Mouse (Mus musculus): ENCODE measurements around the gene 9930022D16Rik. TPM values are rescaled to one million over a fixed set of nuclear protein-coding genes. Genes with fewer than 3 reads are reported as not detected.

The 9930022D16Rik gene
- not detected in 2 replicates for polyA plus RNA-seq (2016; fragmentation: Nextera tagmentation; extraction: Ambion mirVana)

DNA sequence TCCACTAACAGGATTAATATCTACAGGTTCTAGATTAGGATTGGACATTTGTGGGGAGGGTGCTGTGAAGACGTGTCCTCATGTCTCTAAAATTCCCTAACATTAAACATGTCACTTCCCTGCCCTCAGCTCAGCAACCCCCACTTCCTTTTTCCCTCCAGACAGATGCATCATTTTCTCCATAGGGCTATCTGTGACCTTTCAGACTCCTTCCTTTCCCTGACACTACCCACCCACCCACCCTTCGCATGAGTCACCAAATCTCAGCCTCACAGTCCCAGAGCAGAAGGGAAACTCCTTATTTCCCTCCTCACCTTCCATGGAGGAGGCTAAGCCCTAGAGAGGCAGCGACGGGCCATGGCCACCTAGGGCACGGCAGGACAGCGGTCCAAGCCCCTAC is at the start of gene 9930022D16Rik:
Gene 9930022D16Rik (plus strand): TSS at position 301 of the 400 bp plus-strand sequence.
- WGBS (ENCODE audit: insufficient replicate concordance): 68% methylated on average over 6 of the region's 6 CpGs
- Histone ChIP-seq H3K36me3 (no peaks in the 10 kb centered on the region), H3K9me3 (replicated peaks) (no peaks in the 10 kb centered on the region), H3K4me1 (no peaks in the 10 kb centered on the region), H3K27ac (no peak within 1 kb of the TSS), H3K4me2 (no peak within 1 kb of the TSS), H3K4me3 (no peak within 1 kb of the TSS), H3K27me3 (replicated peaks) (0 out of 2 replicates have a peak, but pooled peaks cover 4% of the 10 kb centered on the region), H3K9ac (no peak within 1 kb of the TSS)
- ATAC-seq: no peak

DNA sequence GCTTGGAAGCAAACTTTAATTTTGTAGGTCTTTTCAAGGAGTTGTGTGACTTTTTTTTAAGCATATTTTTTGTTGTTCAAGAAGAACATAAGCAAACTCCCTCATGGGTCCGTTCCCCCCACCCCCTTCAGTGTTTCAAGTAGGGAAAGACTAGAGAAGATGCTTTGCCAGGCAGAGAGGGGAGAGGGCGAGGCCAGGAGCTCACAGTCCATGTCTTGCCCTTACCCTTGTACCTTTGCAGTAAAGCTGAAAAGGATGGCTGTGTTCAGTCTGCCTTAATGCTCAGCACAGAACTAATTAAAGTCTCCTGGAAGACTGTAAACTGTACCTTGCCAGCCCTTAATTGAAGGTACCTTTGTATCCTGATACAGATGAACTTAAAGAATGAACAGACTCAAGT is 49.4 kb upstream of the 9930022D16Rik start:
- H3K4me3 ChIP-seq: peak overlapping the region; percentile 85
- H3K27ac ChIP-seq: 0 out of 2 replicates have a peak overlapping the region, but pooled peaks have one; percentile 20
- no peaks in the 10 kb centered on the region for H3K27me3 ChIP-seq (replicated peaks)
- ATAC-seq: no peak
- WGBS (ENCODE audit: insufficient replicate concordance): 67% methylated on average over 2 of the region's 2 CpGs
- peak overlapping the region; percentile 91 for H3K9ac ChIP-seq
- peaks cover 42% of the 10 kb centered on the region for H3K36me3 ChIP-seq
- H3K9me3 ChIP-seq (replicated peaks): no peaks in the 10 kb centered on the region
- H3K4me1 ChIP-seq: peaks cover 75% of the 10 kb centered on the region
- peak overlapping the region; percentile 71 for H3K4me2 ChIP-seq

DNA sequence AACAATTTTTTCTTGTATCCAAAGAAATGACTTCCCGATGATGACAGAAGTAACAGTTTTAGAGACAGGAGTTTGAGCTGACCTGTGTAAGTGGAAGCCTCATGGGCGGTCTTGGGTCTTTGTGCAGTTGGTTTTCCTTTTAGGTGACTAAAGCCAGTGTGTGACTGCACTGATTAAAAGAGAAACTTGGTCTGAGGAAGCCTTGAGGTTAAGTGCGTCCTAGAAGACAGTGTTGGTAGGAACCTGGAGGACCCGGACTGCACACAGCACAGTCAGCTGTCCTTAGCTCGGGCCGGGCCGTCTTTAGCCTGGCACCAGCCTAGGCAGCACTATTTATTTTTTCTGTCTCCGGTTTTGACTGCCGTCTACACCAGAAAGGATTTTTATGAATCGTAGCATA is 48.8 kb upstream of the 9930022D16Rik start:
- H3K4me3 ChIP-seq: peak overlapping the region; percentile 85
- 69% methylated on average over 10 of the region's 10 CpGs for WGBS (ENCODE audit: insufficient replicate concordance)
- peaks cover 75% of the 10 kb centered on the region for H3K4me1 ChIP-seq
- H3K9me3 ChIP-seq (replicated peaks): no peaks in the 10 kb centered on the region
- peak overlapping the region; percentile 71 for H3K4me2 ChIP-seq
- H3K36me3 ChIP-seq: peaks cover 42% of the 10 kb centered on the region
- ATAC-seq: no peak
- peak overlapping the region; percentile 91 for H3K9ac ChIP-seq
- H3K27ac ChIP-seq: 0 out of 2 replicates have a peak overlapping the region, but pooled peaks have one; percentile 20
- no peaks in the 10 kb centered on the region for H3K27me3 ChIP-seq (replicated peaks)

DNA sequence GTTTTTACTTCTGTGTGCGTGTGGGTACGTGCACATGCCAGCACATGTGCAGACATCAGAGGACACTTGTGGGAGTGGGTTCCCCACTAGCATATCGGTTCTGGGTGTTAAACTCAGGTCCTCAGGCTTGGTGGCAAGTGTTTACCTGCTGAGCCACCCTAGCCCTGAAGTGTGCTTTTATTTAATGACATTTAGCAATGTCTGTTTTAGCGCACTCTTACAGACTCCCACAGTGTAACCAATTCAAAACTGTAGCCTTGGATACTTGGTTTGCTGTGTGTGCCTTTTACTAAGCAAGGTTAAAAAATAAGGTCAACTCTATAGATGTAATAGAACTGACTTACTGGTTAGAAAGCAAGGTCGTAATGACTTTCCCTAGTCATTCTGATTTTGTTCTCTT is 47.9 kb upstream of the 9930022D16Rik start:
- H3K27ac ChIP-seq: no peak overlapping the region
- H3K9ac ChIP-seq: no peak overlapping the region
- no peak overlapping the region; the same call in 1 of the 2 replicates for H3K4me2 ChIP-seq
- no peak for ATAC-seq
- no peaks in the 10 kb centered on the region for H3K27me3 ChIP-seq (replicated peaks)
- peaks cover 46% of the 10 kb centered on the region for H3K36me3 ChIP-seq
- whole genome bisulfite sequencing (ENCODE audit: insufficient replicate concordance): 98% methylated on average over 5 of the region's 5 CpGs
- H3K9me3 ChIP-seq (replicated peaks): no peaks in the 10 kb centered on the region
- peaks cover 80% of the 10 kb centered on the region for H3K4me1 ChIP-seq
- H3K4me3 ChIP-seq: no peak overlapping the region

DNA sequence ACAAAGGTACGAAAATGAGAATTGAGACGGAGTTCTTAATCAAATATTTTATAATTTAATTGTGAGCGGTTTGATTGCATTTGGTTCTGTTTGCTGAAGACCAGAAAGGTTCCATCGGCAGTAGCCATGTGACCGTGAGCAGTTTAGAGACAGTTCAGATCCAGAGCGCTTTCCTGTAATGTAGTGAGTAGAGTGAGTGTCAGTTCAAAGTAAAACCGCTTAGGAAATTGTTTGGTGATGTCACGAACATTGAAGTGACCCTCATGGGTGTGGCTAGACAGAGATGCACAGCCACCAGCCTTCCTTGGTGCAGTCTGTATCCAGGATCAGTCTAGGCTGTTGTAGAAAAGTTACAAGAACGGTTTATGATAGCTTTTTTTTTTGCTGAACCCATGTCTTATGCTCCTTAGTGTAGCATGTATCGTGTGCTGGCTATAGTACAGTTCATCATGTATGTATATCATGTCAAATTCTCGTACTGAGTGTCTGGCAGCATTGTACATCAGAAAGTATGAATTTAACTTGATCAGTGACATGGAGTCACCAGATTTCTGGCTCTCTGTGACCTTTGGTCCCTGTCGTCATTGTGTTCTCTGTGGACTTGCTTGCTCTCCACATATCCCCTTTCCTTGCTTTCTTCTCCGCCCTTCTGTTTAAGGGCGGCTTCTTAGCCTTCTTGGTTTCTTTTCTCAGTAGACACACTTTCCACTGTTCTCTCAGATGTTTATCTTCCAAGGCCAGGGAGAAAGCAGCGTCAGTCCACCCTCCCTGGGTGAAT is 46.7 kb upstream of the 9930022D16Rik start:
- Histone ChIP-seq H3K4me3 (no peak overlapping the region), H3K9ac (no peak overlapping the region), H3K9me3 (replicated peaks) (no peaks in the 10 kb centered on the region), H3K4me2 (peak overlapping the region; percentile 19; the same call in 1 of the 2 replicates), H3K27me3 (replicated peaks) (no peaks in the 10 kb centered on the region), H3K4me1 (peaks cover 80% of the 10 kb centered on the region), H3K36me3 (peaks cover 50% of the 10 kb centered on the region), H3K27ac (no peak overlapping the region)
- WGBS (ENCODE audit: insufficient replicate concordance): 72% methylated on average over 15 of the region's 15 CpGs
- ATAC-seq: no peak

DNA sequence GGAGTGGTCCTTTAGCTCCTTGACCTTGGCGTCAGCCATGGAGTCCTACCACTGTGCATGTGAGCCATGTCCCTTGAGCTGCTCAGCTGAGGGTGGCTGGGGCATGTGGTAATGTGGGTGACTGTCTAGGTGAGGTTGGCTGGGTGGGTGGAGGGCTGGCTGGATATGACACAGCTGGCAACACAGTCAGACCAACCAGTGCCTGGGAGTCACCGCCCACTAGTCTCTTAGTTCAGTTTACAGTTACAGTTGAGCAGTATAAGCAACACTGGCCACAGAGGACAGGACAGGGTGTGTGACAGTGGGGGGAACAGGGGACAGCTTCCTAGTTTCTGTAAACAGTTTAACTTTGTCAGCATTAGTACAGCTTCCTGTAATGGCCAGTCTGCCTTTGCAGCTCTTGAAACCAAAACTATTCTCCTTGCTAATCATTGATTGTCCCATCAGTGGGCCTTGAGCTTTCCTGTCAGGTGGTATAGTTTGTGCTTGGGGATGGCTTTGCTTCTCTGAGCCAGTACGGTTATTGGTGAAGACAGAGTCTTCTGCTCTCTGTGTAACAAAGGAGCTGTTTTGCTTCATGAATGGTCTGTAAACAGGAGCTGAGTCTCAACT is 44.6 kb upstream of the 9930022D16Rik start:
- ATAC-seq: 0 out of 2 replicates have a peak, but pooled peaks have one; percentile 22
- H3K36me3 ChIP-seq: peaks cover 57% of the 10 kb centered on the region
- H3K4me3 ChIP-seq: no peak overlapping the region
- H3K9ac ChIP-seq: no peak overlapping the region
- H3K27me3 ChIP-seq (replicated peaks): no peaks in the 10 kb centered on the region
- H3K27ac ChIP-seq: 0 out of 2 replicates have a peak overlapping the region, but pooled peaks have one; percentile 16
- no peak overlapping the region for H3K4me2 ChIP-seq
- H3K4me1 ChIP-seq: peaks cover 84% of the 10 kb centered on the region
- no peaks in the 10 kb centered on the region for H3K9me3 ChIP-seq (replicated peaks)
- WGBS (ENCODE audit: insufficient replicate concordance): 75% methylated on average over 3 of the region's 3 CpGs

DNA sequence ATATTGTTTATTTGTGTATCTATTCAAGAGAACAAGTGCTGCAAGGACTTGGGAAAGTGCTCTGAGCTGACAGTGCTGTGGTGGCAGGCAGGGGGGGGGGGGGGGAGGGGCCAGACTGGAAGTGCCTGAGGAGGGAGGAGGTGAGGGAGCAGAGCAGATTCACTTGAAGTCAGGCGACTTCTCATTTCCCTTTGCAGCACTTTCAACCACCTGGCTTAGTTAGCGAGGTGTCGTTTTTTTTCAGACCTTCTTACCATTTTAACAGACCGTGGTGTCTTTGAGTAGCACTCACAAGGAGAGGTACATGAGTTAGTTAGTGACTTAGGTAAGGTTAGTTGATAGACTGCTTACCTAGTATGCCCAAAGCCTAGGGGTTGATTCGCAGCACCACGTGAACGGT is 38.3 kb upstream of the 9930022D16Rik start:
- Histone ChIP-seq H3K9me3 (replicated peaks) (no peaks in the 10 kb centered on the region), H3K27ac (0 out of 2 replicates have a peak overlapping the region, but pooled peaks have one; percentile 52), H3K27me3 (replicated peaks) (no peaks in the 10 kb centered on the region), H3K4me1 (peaks cover 75% of the 10 kb centered on the region), H3K9ac (no peak overlapping the region), H3K4me3 (no peak overlapping the region), H3K36me3 (peaks cover 13% of the 10 kb centered on the region), H3K4me2 (peak overlapping the region; percentile 56)
- no peak for ATAC-seq
- 46% methylated on average over 7 of the region's 7 CpGs for WGBS (ENCODE audit: insufficient replicate concordance)

DNA sequence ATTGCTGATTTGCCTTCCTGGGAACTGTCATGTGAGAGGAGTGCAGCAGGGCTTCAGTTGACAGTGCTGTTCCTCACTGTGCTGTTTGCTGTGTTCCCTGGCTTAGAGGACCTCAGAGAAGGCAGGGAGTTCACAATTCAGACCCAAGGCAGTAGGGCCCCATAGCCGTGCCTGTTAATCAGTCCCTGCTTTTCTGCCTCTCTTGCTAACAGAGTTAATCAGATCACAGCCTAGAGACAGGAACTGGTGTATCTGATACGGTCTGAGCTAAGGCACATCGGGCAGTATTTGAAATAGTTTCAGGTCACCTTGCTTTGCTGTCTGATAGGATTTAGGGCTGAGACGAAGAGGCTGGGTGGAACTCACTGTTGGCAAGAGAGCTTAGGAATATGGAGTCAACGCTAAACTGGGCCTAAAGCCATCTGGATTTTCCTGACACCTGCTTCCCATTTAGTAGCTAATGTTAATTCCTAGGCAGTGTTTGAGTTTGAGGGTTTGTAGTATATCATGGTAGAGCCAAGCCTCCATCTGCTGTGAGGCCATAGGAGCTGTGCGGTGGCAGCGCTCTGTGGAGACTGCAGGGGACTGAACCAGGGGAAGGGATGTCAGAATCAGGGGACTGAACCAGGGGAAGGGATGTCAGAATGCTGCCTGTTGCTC is 37.1 kb upstream of the 9930022D16Rik start:
- Histone ChIP-seq H3K36me3 (peaks cover 11% of the 10 kb centered on the region), H3K4me2 (peak overlapping the region; percentile 56), H3K9ac (peak overlapping the region; percentile 36; the same call in 1 of the 2 replicates), H3K27me3 (replicated peaks) (no peaks in the 10 kb centered on the region), H3K9me3 (replicated peaks) (no peaks in the 10 kb centered on the region), H3K27ac (peak overlapping the region; percentile 52), H3K4me3 (0 out of 2 replicates have a peak overlapping the region, but pooled peaks have one; percentile 6), H3K4me1 (peaks cover 66% of the 10 kb centered on the region)
- ATAC-seq: peak; percentile 91
- WGBS (ENCODE audit: insufficient replicate concordance): 32% methylated on average over 7 of the region's 7 CpGs

DNA sequence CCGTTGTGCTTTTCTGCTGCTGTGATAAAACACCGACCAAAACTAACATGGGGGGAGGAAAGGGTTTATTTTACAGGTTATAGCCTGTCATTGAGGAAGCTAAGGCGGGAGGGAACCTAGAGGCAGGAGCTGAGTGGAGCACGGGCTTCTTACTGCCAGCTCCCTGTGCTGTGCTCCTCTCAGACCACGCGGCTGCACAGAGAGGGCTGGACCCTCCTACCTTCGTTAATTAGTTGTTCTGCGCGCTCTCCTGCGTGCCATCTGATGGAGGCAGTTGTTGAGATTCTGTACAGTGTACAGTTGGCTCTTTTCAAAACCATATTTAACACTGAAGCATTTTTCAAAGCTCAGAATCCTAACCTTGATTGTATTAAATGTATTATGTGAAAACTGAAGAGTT is 36.2 kb upstream of the 9930022D16Rik start:
- Histone ChIP-seq H3K9me3 (replicated peaks) (no peaks in the 10 kb centered on the region), H3K36me3 (peaks cover 6% of the 10 kb centered on the region), H3K9ac (peak overlapping the region; percentile 33; the same call in 1 of the 2 replicates), H3K4me1 (peaks cover 66% of the 10 kb centered on the region), H3K27me3 (replicated peaks) (no peaks in the 10 kb centered on the region), H3K4me2 (peak overlapping the region; percentile 56; the same call in 1 of the 2 replicates), H3K4me3 (no peak overlapping the region), H3K27ac (no peak overlapping the region)
- no peak for ATAC-seq
- 52% methylated on average over 10 of the region's 10 CpGs for WGBS (ENCODE audit: insufficient replicate concordance)

DNA sequence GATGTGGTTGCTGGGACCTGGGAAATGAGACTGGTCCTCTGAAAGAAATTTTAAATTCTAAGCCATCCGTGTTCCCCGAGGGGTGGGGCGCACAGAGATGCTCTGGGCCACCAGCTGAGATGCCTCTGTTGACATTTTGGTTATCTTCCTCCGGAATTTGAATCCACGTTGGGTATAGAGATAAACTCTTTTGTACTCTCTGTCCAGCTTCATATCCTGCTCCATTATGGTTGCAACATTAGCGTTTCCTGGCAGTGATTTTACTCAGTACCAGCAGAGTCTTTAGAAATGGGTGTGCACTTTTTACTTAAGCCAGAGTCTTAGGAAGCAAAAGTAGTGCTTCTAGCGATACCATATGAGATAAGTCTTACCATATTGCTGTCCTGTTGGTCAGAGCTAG is 35.7 kb upstream of the 9930022D16Rik start:
- ATAC-seq: no peak
- no peak overlapping the region for H3K4me2 ChIP-seq
- no peak overlapping the region for H3K4me3 ChIP-seq
- peaks cover 6% of the 10 kb centered on the region for H3K36me3 ChIP-seq
- peaks cover 71% of the 10 kb centered on the region for H3K4me1 ChIP-seq
- no peak overlapping the region for H3K9ac ChIP-seq
- 48% methylated on average over 7 of the region's 7 CpGs for WGBS (ENCODE audit: insufficient replicate concordance)
- no peaks in the 10 kb centered on the region for H3K27me3 ChIP-seq (replicated peaks)
- H3K27ac ChIP-seq: no peak overlapping the region
- no peaks in the 10 kb centered on the region for H3K9me3 ChIP-seq (replicated peaks)

DNA sequence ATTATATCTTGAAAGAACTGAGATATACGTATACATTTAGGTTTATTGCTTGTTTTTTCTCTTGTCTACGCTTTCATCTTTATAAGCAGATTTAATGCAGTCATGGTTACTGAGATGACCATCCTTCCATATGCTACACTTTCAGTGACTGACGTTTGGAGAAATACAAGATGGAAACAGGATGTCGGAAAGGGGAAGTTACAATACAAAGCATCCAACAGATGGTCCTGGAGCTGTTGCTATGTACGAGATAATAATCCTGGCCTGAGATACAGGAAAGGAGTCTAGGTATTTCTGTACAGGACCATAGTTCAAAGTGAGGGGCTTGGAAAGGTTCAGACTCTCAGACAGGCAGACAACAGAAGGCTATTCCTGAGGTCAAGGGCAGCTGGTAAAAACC is 33.1 kb upstream of the 9930022D16Rik start:
- H3K4me2 ChIP-seq: no peak overlapping the region
- peaks cover 50% of the 10 kb centered on the region for H3K4me1 ChIP-seq
- no peak overlapping the region for H3K9ac ChIP-seq
- H3K36me3 ChIP-seq: no peaks in the 10 kb centered on the region
- no peak overlapping the region for H3K27ac ChIP-seq
- H3K9me3 ChIP-seq (replicated peaks): no peaks in the 10 kb centered on the region
- no peaks in the 10 kb centered on the region for H3K27me3 ChIP-seq (replicated peaks)
- ATAC-seq: no peak
- H3K4me3 ChIP-seq: no peak overlapping the region
- WGBS (ENCODE audit: insufficient replicate concordance): 58% methylated on average over 5 of the region's 5 CpGs
